Mouse (Mus musculus) heart, embryonic 11.5 days (tissue): ENCODE measurements around the gene Ubqln4. TPM values are rescaled to one million over a fixed set of nuclear protein-coding genes. Genes with fewer than 3 reads are reported as not detected.

Experiments
- ATAC-seq: fragments of 200-750 bp; cut with Nextera tagmentation; replicated peaks from 2 replicates; pipeline ENCODE4 v1.8.0; 2017; ENCODE audit warnings: moderate library complexity; ENCODE audit not compliant: insufficient number of reproducible peaks, low FRiP score, low TSS enrichment
- H3K27ac ChIP-seq: fragments of 300-500 bp; sonication (generic); 2 replicates; pipeline ENCODE4 v1.5.1; 2014; ENCODE audit warnings: mild to moderate bottlenecking, low read depth, low read length
- H3K27me3 ChIP-seq: fragments of 300-500 bp; sonication (generic); 2 replicates; pipeline ENCODE4 v1.6.1; 2014; ENCODE audit warnings: mild to moderate bottlenecking, low read length, mixed read lengths; ENCODE audit not compliant: control insufficient read depth, insufficient read depth
- H3K36me3 ChIP-seq: fragments of 300-500 bp; sonication (generic); 2 replicates; pipeline ENCODE4 v1.6.1; 2014; ENCODE audit warnings: mild to moderate bottlenecking, low read length, moderate library complexity, mixed read lengths; ENCODE audit not compliant: control insufficient read depth, insufficient read depth
- H3K4me1 ChIP-seq: fragments of 300-500 bp; sonication (generic); 2 replicates; pipeline ENCODE4 v1.6.1; 2014; ENCODE audit warnings: low read length; ENCODE audit not compliant: control insufficient read depth, insufficient read depth
- H3K4me2 ChIP-seq: fragments of 300-500 bp; sonication (generic); 2 replicates; pipeline ENCODE4 v1.6.1; 2014; ENCODE audit warnings: mild to moderate bottlenecking, moderate library complexity
- H3K4me3 ChIP-seq: fragments of 300-500 bp; sonication (generic); 2 replicates; pipeline ENCODE4 v1.5.1; 2014; ENCODE audit warnings: low read depth, low read length
- H3K9ac ChIP-seq: fragments of 300-500 bp; sonication (generic); 2 replicates; pipeline ENCODE4 v1.6.1; 2014; ENCODE audit warnings: mild to moderate bottlenecking, low read depth, low read length, moderate library complexity
- H3K9me3 ChIP-seq: fragments of 300-500 bp; sonication (generic); replicated peaks from 2 replicates; pipeline ENCODE4 v1.6.1; 2016; ENCODE audit warnings: low read length; ENCODE audit not compliant: control insufficient read depth
- WGBS: fragments of 180-500 bp; shearing (Covaris S2); extraction: QIAGEN DNeasy Blood & Tissue Kit; methylation state at CpG from one replicate; pipeline ENCODE4 v1.1.7; 2014; ENCODE audit not compliant: insufficient replicate concordance; 5-methylcytosine and 5-hydroxymethylcytosine counted together
- microRNA counts: library from miRNA; unstranded; fragments of <30 nt; microRNA quantifications from one replicate; lab custom pipeline; 2015
- microRNA-seq: library from miRNA; unstranded; fragments of <30 nt; microRNA quantifications from one replicate; pipeline ENCODE4, GENCODE M21; 2016; ENCODE audit warnings: borderline number of aligned reads
- polyA plus RNA-seq: library from polyadenylated mRNA; unstranded; fragments of >200 nt; fragmentation: Nextera tagmentation; extraction: Ambion mirVana; gene quantifications from 2 replicates; pipeline ENCODE4 v1.2.1, GENCODE M21; 2014

Ubqln4 gene
- polyA plus RNA-seq, 1 experiment from 2014 or later: 48.8 TPM

DNA sequence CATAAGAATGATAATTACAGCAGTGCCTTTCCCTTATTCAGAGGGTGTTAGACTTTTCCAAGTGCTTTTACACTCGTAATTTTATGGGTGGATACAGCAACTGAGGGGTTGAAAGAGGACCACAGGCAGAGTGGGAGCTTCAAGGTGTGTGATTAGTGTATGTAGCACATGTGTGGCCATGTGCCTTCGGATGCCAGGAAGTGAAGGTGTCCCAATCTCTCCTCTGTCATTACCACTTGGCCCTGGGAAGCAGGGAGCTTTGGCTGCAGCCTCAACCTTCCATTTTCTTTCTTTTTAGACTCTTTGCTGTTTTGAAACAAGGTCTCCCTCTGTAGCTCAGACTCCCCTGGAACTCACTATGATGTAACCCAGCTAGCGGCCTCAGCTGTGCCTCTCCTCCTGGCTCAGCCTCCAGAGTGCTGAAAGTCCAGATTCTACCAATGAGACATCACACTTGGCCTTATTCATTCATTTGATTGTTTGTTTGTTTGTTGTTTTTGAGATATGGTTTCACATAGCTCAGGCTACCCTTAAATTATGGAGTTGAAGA lies 63.5 kb downstream of the Ubqln4 start:
- H3K4me2 ChIP-seq: no peak overlapping the region
- WGBS: 76% methylated on average over 3 of the region's 3 CpGs
- no peaks in the 10 kb centered on the region for H3K36me3 ChIP-seq
- no peak overlapping the region for H3K4me3 ChIP-seq
- H3K27ac ChIP-seq: no peak overlapping the region
- peaks cover 29% of the 10 kb centered on the region for H3K4me1 ChIP-seq
- H3K27me3 ChIP-seq: no peaks in the 10 kb centered on the region
- ATAC-seq: no peak
- H3K9ac ChIP-seq: no peak overlapping the region
- H3K9me3 ChIP-seq: no peaks in the 10 kb centered on the region

DNA sequence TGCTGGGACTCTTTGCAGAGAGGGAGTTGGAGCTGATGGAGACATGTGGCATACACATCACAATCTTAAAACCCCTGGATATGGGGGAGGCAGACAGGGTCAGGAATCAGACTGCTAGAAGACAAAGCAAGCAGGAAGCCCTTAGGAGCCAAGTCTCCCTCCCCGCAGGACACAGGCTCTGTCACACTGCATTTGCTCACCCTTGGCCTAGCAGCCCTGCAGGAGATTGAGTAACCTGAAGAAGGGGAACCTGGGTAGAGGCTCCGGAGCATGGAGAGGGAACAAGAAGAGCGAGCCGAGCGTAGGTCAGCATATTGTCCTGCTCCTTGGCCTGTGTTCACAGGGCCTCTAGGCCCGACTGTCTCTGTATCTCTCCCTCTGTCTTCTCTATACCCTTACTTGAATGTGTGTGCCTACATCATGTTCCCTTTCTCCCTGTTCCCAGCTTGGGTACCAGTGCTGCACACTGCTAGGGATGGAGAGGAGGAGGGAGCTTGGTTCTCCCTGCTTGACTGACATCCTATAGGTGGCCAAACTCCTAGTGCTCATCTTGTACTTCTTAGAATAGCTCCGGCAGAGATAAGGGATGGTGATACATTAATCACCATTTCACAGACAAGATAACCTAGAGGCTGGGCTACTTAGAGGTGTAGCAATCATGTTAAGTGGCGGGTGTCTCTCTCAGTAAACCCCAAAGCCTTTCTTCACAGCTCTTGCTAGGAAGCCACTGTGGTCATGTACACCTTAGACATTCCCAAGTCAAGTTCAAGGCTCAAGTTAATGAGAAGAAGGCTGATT lies 64.7 kb downstream of the Ubqln4 start:
- H3K4me1 ChIP-seq: peaks cover 29% of the 10 kb centered on the region
- no peaks in the 10 kb centered on the region for H3K27me3 ChIP-seq
- no peak overlapping the region for H3K4me2 ChIP-seq
- WGBS: 49% methylated on average over 8 of the region's 8 CpGs
- no peaks in the 10 kb centered on the region for H3K9me3 ChIP-seq
- no peaks in the 10 kb centered on the region for H3K36me3 ChIP-seq
- H3K9ac ChIP-seq: no peak overlapping the region
- H3K27ac ChIP-seq: no peak overlapping the region
- no peak for ATAC-seq
- no peak overlapping the region for H3K4me3 ChIP-seq

MicroRNAs encoded within 50 kb of the gene (microRNA counts, 519-probe panel; counts per million panel counts)
- microRNA mmu-miR-1905 (lab: Ali Mortazavi, UCI): 32.2 counts per million

Small RNAs within 50 kb of the gene (microRNA-seq; reads per million reads assigned to microRNA genes)
- gene Mir1905: not detected

Other genes with a start within 250 kb of the Ubqln4 start
- 106 and 118 TPM in 2 replicates for gene Glmp, start 228.7 kb upstream of the Ubqln4 start, polyA plus RNA-seq
- 1.3 TPM in 2 replicates for gene Tmem79, start 217.6 kb upstream of the Ubqln4 start, polyA plus RNA-seq
- 35.2 and 37.8 TPM in 2 replicates for gene Smg5, start 217.5 kb upstream of the Ubqln4 start, polyA plus RNA-seq
- 2.7 and 3.0 TPM in 2 replicates for gene Paqr6, start 189.2 kb upstream of the Ubqln4 start, polyA plus RNA-seq
- not detected in 2 replicates for gene Bglap3, start 181.0 kb upstream of the Ubqln4 start, polyA plus RNA-seq
- not detected in 2 replicates for gene Bglap2, start 175.1 kb upstream of the Ubqln4 start, polyA plus RNA-seq
- not detected in 2 replicates for gene Bglap, start 169.3 kb upstream of the Ubqln4 start, polyA plus RNA-seq
- 115 and 118 TPM in 2 replicates for gene Pmf1, start 143.4 kb upstream of the Ubqln4 start, polyA plus RNA-seq
- 14.8 and 15.6 TPM in 2 replicates for gene Slc25a44, start 128.6 kb upstream of the Ubqln4 start, polyA plus RNA-seq
- gene Sema4a, start 92.6 kb upstream of the Ubqln4 start, polyA plus RNA-seq: 0.80 and 0.92 TPM in 2 replicates
- 78.2 and 82.0 TPM in 2 replicates for gene Lmna, start 43.8 kb upstream of the Ubqln4 start, polyA plus RNA-seq
- gene Mex3a, start 21.4 kb upstream of the Ubqln4 start, polyA plus RNA-seq: 16.5 and 16.9 TPM in 2 replicates
- gene Rab25, start 5.5 kb upstream of the Ubqln4 start, polyA plus RNA-seq: 0.21 TPM in 1 of 2 replicates, not detected in the other
- 86.9 and 110 TPM in 2 replicates for gene Lamtor2, start 684 bp upstream of the Ubqln4 start, polyA plus RNA-seq
- 206 and 229 TPM in 2 replicates for gene Ssr2, start 22.1 kb downstream of the Ubqln4 start, polyA plus RNA-seq
- 91.4 and 102 TPM in 2 replicates for gene Arhgef2, start 52.2 kb downstream of the Ubqln4 start, polyA plus RNA-seq
- not detected in 2 replicates for gene Rxfp4, start 99.4 kb downstream of the Ubqln4 start, polyA plus RNA-seq
- gene Khdc4, start 132.0 kb downstream of the Ubqln4 start, polyA plus RNA-seq: 68.2 and 69.8 TPM in 2 replicates
- gene Rit1, start 163.1 kb downstream of the Ubqln4 start, polyA plus RNA-seq: 49.7 and 50.4 TPM in 2 replicates
- gene Syt11, start 221.4 kb downstream of the Ubqln4 start, polyA plus RNA-seq: 11.8 and 15.8 TPM in 2 replicates